Mouse (Mus musculus) forebrain, postnatal 0 days (tissue): Measurements from ENCODE around the gene Rbx1. TPM values are rescaled to one million over a fixed set of nuclear protein-coding genes. Genes with fewer than 3 reads are reported as not detected.

Experiments
- ATAC-seq: fragments of 200-750 bp; cut with Nextera tagmentation; 2 replicates; pipeline ENCODE4 v1.8.0; 2017; ENCODE audit warnings: mild to moderate bottlenecking, moderate library complexity
- DNase-seq: peaks from one replicate; pipeline ENCODE4 v3.0.0-alpha.2; 2015
- H3K27ac ChIP-seq: fragments of 300-500 bp; sonication (generic); 2 replicates; pipeline ENCODE4 v1.5.1; 2014; ENCODE audit warnings: low read depth, mild to moderate bottlenecking, antibody characterized with exemption, low read length, moderate library complexity, mixed read lengths
- H3K27me3 ChIP-seq: fragments of 300-500 bp; sonication (generic); 2 replicates; pipeline ENCODE4 v1.6.1; 2014; ENCODE audit warnings: mild to moderate bottlenecking, low read length, mixed read lengths; ENCODE audit not compliant: insufficient read depth
- H3K36me3 ChIP-seq: fragments of 300-500 bp; sonication (generic); 2 replicates; pipeline ENCODE4 v1.6.1; 2014; ENCODE audit warnings: mild to moderate bottlenecking, moderate library complexity; ENCODE audit not compliant: insufficient read depth
- H3K4me1 ChIP-seq: fragments of 300-500 bp; sonication (generic); 2 replicates; pipeline ENCODE4 v1.6.1; 2014; ENCODE audit warnings: antibody characterized with exemption; ENCODE audit not compliant: insufficient read depth
- H3K4me2 ChIP-seq: fragments of 300-500 bp; sonication (generic); 2 replicates; pipeline ENCODE4 v1.6.1; 2014; ENCODE audit warnings: low read depth, mild to moderate bottlenecking, moderate library complexity
- H3K4me3 ChIP-seq: fragments of 300-500 bp; sonication (generic); 2 replicates; pipeline ENCODE4 v1.5.1; 2014; ENCODE audit warnings: low read depth, low read length, mixed read lengths
- H3K9ac ChIP-seq: fragments of 300-500 bp; sonication (generic); 2 replicates; pipeline ENCODE4 v1.6.1; 2014; ENCODE audit warnings: mild to moderate bottlenecking
- H3K9me3 ChIP-seq: fragments of 300-500 bp; sonication (generic); 2 replicates; pipeline ENCODE4 v1.6.1; 2016; ENCODE audit warnings: low read length
- CTCF ChIP-seq: sonication (generic); IDR thresholded peaks from 2 replicates; pipeline ENCODE4 v1.5.1; 2016; ENCODE audit warnings: antibody characterized with exemption, control low read depth, low read depth
- WGBS: fragments of 180-500 bp; shearing (Covaris S2); extraction: QIAGEN DNeasy Blood & Tissue Kit; methylation state at CpG from one replicate; pipeline ENCODE4 v1.1.7; 2014; 5-methylcytosine and 5-hydroxymethylcytosine counted together
- polyA plus RNA-seq: library from polyadenylated mRNA; unstranded; fragments of >200 nt; fragmentation: Nextera tagmentation; extraction: Ambion mirVana; gene quantifications from 2 replicates; pipeline ENCODE4 v1.2.1, GENCODE M21; 2015
- total RNA-seq: library from RNA; depleted of rRNA; stranded (reverse); fragments of >200 nt; gene quantifications from 2 replicates; pipeline ENCODE4 v1.2.3, GENCODE M21; 2014

The Rbx1 gene
- total and polyA plus RNA-seq, 2 experiments from 2014 or later, result 193 to 446 TPM

GRCm38 (mm10) chr15:81431195-81431594 is 34.9 kb upstream of the Rbx1 start:
- H3K4me3 ChIP-seq, result no peak overlapping the region
- no peak overlapping the region for H3K4me2 ChIP-seq
- TF ChIP-seq CTCF, result no peak
- H3K9ac ChIP-seq, result no peak overlapping the region
- DNase-seq, result no peak
- H3K36me3 ChIP-seq, result peaks cover 10% of the 10 kb centered on the region; the same call in 1 of the 2 replicates
- H3K27me3 ChIP-seq, result no peaks in the 10 kb centered on the region
- no peak overlapping the region for H3K27ac ChIP-seq
- 88% methylated on average over 1 of the region's 1 CpGs for WGBS
- H3K4me1 ChIP-seq, result no peaks in the 10 kb centered on the region
- no peaks in the 10 kb centered on the region for H3K9me3 ChIP-seq
- no peak for ATAC-seq

GRCm38 (mm10) chr15:81438345-81438744 is 27.8 kb upstream of the Rbx1 start:
- DNase-seq (no peak), ATAC-seq (no peak)
- Histone ChIP-seq H3K4me1 (no peaks in the 10 kb centered on the region), H3K4me3 (no peak overlapping the region), H3K36me3 (peaks cover 9% of the 10 kb centered on the region; the same call in 1 of the 2 replicates), H3K27me3 (no peaks in the 10 kb centered on the region), H3K9ac (no peak overlapping the region), H3K9me3 (no peaks in the 10 kb centered on the region), H3K4me2 (no peak overlapping the region), H3K27ac (no peak overlapping the region)
- TF ChIP-seq CTCF, result no peak
- 97% methylated on average over 1 of the region's 1 CpGs for WGBS

- H3K27me3 ChIP-seq, result no peaks in the 10 kb centered on the region
- H3K4me1 ChIP-seq, result no peaks in the 10 kb centered on the region
- H3K9ac ChIP-seq, result no peak overlapping the region
- H3K4me3 ChIP-seq, result no peak overlapping the region
- H3K27ac ChIP-seq, result no peak overlapping the region
- peaks cover 9% of the 10 kb centered on the region; the same call in 1 of the 2 replicates for H3K36me3 ChIP-seq
- no peak for TF ChIP-seq CTCF
- no peak for DNase-seq
- no peak overlapping the region for H3K4me2 ChIP-seq
- no peaks in the 10 kb centered on the region for H3K9me3 ChIP-seq
- no peak for ATAC-seq
Observed at GRCm38 (mm10) chr15:81439236-81439635, 26.9 kb upstream of the Rbx1 start.

- peak overlapping the region; percentile 35; the same call in 1 of the 2 replicates for H3K27ac ChIP-seq
- H3K9ac ChIP-seq, result no peak overlapping the region
- H3K4me3 ChIP-seq, result no peak overlapping the region
- WGBS, result 44% methylated on average over 3 of the region's 3 CpGs
- peak; percentile 85 for ATAC-seq
- H3K27me3 ChIP-seq, result no peaks in the 10 kb centered on the region
- DNase-seq, result peak; percentile 88
- peaks cover 29% of the 10 kb centered on the region for H3K36me3 ChIP-seq
- no peaks in the 10 kb centered on the region for H3K9me3 ChIP-seq
- peak; percentile 89 for TF ChIP-seq CTCF
- no peak overlapping the region for H3K4me2 ChIP-seq
- H3K4me1 ChIP-seq, result no peaks in the 10 kb centered on the region
Observed at GRCm38 (mm10) chr15:81448463-81448862, 17.6 kb upstream of the Rbx1 start.

- TF ChIP-seq CTCF, result peak; percentile 20; the same call in 1 of the 2 replicates
- Histone ChIP-seq H3K9ac (no peak overlapping the region), H3K27ac (no peak overlapping the region), H3K36me3 (0 out of 2 replicates have a peak, but pooled peaks cover 6% of the 10 kb centered on the region), H3K4me3 (no peak overlapping the region), H3K27me3 (no peaks in the 10 kb centered on the region), H3K4me2 (no peak overlapping the region), H3K4me1 (0 out of 2 replicates have a peak, but pooled peaks cover 6% of the 10 kb centered on the region), H3K9me3 (0 out of 2 replicates have a peak, but pooled peaks cover 6% of the 10 kb centered on the region)
- 78% methylated on average over 7 of the region's 7 CpGs for WGBS
- DNase-seq, result no peak
- ATAC-seq, result no peak
Observed at GRCm38 (mm10) chr15:81461523-81461922, 4.6 kb upstream of the Rbx1 start.

GRCm38 (mm10) chr15:81465016-81465660 is 958 bp upstream of the Rbx1 start:
- no peak for ATAC-seq
- 0 out of 2 replicates have a peak, but pooled peaks cover 6% of the 10 kb centered on the region for H3K9me3 ChIP-seq
- no peak for TF ChIP-seq CTCF
- no peak for DNase-seq
- peak overlapping the region; percentile 77 for H3K9ac ChIP-seq
- H3K27ac ChIP-seq, result peak overlapping the region; percentile 91
- H3K36me3 ChIP-seq, result peaks cover 7% of the 10 kb centered on the region; the same call in 1 of the 2 replicates
- H3K4me2 ChIP-seq, result peak overlapping the region; percentile 79
- H3K4me3 ChIP-seq, result peak overlapping the region; percentile 66
- H3K4me1 ChIP-seq, result peaks cover 14% of the 10 kb centered on the region
- WGBS, result 75% methylated on average over 12 of the region's 12 CpGs
- H3K27me3 ChIP-seq, result no peaks in the 10 kb centered on the region

- TF ChIP-seq CTCF, result no peak
- peaks cover 18% of the 10 kb centered on the region for H3K36me3 ChIP-seq
- H3K9me3 ChIP-seq, result 0 out of 2 replicates have a peak, but pooled peaks cover 6% of the 10 kb centered on the region
- peak overlapping the region; percentile 91 for H3K27ac ChIP-seq
- H3K4me3 ChIP-seq, result peak overlapping the region; percentile 66
- DNase-seq (no peak), ATAC-seq (no peak)
- H3K4me2 ChIP-seq, result peak overlapping the region; percentile 59
- H3K4me1 ChIP-seq, result peaks cover 14% of the 10 kb centered on the region
- peak overlapping the region; percentile 77 for H3K9ac ChIP-seq
- H3K27me3 ChIP-seq, result no peaks in the 10 kb centered on the region
- WGBS, result under 1% methylated on average over 15 of the region's 15 CpGs
Observed at GRCm38 (mm10) chr15:81466738-81467113, 630 bp downstream of the Rbx1 start.
